Mouse (Mus musculus) liver, adult (tissue): Measurements from ENCODE around the gene Olfr786.

Source experiments
- GATA4 ChIP-seq: IDR thresholded peaks from 2 replicates; pipeline ENCODE4 v1.6.1; 2014; ENCODE audit warnings: mild to moderate bottlenecking, low read length; ENCODE audit not compliant: insufficient replicate concordance

The Olfr786 gene

DNA sequence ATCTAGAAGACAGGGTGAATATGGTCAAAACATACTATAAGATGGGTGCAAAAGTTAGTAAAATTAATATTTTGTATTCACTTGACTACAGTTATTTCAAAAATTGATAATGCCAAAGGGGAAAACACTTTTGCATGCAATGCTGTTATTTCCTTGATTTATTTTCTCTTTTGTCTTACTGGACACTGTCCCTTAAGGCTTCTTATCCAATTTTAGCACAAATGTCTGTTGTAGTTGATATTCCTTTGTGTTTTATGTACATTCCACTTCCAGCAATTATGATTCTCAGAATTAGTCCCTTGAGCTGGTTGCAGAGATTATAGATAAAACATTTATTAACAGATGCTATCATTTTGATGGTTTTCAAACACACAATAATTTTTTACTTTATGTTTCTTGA, at the start of gene Olfr786:
Gene Olfr786, plus strand, starts transcription at position 301 of the 400 bp plus-strand sequence.
- no peak for TF ChIP-seq GATA4

DNA sequence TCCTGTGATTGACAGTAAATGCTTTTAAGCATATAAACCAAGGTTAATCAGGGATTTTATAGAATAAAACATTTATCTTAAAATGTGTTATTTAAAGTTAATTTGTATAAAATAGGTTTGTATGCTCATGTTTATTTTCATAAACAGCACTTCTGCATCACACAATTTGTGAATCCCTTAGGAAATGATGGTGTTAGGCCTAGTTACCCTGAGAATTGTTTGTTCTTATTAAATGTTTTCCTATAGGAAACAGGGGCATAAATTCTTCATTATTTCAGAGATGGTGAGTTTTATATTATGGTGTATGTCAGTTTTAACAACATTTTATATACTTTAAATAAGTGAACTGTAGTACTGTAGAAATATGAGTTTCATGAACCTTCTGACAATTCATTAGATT, 43.3 kb upstream of the Olfr786 start, which contains the start of gene Olfr784:
Gene Olfr784, plus strand, starts transcription at position 301 of the 400 bp plus-strand sequence.
- no peak for TF ChIP-seq GATA4

DNA sequence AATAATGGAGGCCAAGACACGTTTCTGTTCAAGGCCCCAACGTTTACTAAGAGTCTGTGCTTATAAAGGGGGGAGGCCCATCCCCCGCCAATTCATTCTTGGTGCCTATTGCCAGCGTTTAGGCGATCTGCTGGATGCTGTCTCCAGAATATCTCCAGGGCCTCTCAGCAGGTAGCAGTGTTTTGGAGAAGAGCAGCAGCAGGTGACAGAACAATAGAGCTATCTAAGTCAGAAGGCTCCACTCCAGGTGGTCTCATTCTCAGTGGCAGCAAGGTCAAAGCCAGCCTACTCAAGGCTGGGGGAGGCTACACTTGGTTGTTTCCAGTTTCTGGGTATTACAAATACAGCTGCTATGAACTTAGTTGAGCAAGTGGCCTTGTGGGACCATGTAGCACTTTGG, 26.2 kb upstream of the Olfr786 start:
- TF ChIP-seq GATA4: no peak

DNA sequence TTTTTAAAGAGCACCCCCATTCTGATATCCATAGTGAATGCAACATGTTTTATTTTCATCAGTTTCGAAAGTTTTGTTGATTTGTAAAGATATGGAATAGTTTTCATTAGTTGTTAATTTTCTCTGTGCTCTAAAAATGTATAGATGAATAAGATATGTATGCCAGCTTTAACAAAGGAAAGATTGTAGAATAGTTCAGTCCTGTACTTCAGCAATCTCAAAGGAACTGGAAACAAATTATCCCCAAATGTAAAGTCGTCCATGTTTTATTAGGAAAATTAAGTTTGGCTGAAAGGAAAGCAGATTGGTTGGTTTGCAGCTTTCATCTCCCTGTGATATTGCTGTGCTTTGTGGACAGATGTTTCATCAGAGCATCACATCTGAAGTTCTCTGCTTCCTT, 22.0 kb upstream of the Olfr786 start, which contains the start of gene Olfr785:
Gene Olfr785, plus strand, starts transcription at position 301 of the 400 bp plus-strand sequence.
- TF ChIP-seq GATA4: no peak

DNA sequence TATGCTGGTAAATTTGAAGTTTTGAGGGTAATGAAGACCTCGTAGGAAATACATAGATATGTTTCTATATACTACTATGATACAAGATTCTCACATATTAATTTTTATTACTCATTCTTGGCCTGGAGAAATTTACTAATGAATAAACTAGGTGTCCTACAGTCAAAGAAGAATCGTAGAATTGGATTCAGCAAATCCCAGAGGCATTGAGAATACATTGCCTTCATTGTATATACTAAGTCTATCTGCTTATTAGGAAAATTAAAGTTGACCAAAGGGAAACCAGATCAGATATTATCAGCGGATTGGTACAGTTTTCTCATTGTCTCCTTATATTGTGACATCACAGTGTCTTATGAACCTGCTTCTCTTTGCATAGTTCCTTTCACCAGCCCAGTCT, 34.5 kb downstream of the Olfr786 start, which contains the start of gene Olfr787:
Gene Olfr787, plus strand, starts transcription at position 301 of the 400 bp plus-strand sequence.
- TF ChIP-seq GATA4: no peak

DNA sequence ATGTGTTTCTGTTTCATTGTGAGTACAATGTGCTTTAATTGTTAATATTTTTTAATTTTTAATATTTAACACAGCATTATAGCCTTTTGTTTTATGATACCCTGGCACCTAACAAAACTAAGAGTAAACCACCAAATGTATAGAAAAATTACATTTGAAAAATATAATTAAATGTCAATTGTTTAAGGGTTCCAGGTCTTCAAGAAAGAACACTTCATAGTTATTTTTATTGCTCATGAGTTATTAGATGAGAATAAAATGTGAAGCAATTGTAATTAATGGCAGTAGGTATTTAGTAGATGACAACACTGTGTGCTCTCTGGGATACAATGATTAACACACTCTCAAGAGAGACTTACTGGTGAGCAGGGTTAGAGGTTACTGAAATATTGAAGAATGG, 43.6 kb downstream of the Olfr786 start, which contains the start of gene Olfr788:
Gene Olfr788, plus strand, starts transcription at position 301 of the 400 bp plus-strand sequence.
- TF ChIP-seq GATA4: no peak

DNA sequence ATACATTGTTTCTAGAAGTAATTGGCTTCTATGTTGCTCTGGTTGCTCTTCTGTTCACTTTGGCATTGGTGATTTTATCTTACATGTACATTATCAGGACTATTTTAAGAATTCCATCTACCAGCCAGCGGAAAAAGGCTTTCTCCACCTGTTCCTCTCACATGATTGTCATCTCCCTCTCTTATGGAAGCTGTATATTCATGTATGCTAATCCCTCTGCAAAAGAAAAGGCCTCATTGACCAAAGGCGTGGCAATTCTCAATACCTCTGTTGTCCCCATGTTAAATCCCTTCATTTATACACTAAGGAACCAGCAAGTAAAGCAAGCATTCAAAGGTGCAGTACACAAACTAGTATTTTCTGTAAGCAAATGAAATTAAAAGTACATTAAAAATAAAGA, 46.1 kb downstream of the Olfr786 start:
- TF ChIP-seq GATA4: no peak

DNA sequence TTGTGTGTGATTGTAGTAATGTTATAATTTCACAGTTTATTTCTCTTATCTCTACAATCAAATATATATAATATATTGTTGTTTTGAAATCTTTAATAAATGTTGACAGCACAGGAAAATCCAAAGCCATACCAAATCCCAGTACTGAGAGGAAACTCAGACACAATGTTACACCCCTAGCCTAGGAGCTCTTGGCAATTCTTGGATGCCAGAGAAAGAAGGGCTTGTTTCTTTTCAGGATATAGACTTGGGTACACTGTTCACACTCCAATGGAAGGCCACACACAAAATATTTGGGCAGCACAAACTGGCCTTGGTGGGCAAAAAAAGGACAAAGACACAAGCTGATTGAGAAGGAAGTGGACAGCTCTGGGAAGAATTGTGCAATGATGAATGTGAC, 46.6 kb downstream of the Olfr786 start:
- TF ChIP-seq GATA4: no peak

DNA sequence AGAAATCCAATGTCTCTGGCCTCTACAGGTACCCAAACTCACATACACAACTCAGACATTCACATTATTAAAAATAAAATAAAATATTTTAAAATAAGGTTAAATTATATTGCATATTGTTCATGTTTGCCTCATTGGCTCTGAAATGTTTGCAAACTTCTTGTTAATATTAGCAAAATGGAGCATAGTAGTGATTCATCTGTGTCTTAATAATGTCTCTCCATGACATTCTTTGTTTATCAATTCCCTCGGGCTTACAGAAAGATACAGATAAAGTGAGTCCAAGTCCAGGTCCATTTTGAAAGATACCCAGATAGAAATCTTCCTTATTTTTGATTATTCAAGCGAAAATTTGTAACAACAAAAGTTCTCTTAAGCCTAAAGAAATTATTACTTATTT, 57.3 kb downstream of the Olfr786 start, which contains the start of gene Olfr789:
Gene Olfr789, plus strand, starts transcription at position 301 of the 400 bp plus-strand sequence.
- no peak for TF ChIP-seq GATA4
